Mouse (Mus musculus) lung, postnatal 0 days (tissue): ENCODE results near the gene Mfn2.

Experiments used
- CTCF ChIP-seq: IDR thresholded peaks from 2 replicates; pipeline ENCODE4 v1.5.1; 2016; ENCODE audit warnings: antibody characterized with exemption, mild to moderate bottlenecking
- EP300 ChIP-seq: IDR thresholded peaks from 2 replicates; pipeline ENCODE4 v1.6.1; 2016; ENCODE audit warnings: antibody characterized with exemption, mild to moderate bottlenecking, control low read depth

- TF ChIP-seq CTCF (no peak), EP300 (no peak)
Observed at GRCm38 (mm10) chr4:147922341-147922740, 17.8 kb upstream of the Mfn2 start.
